Mouse (Mus musculus) midbrain, embryonic 10.5 days (tissue): ENCODE measurements around the gene Tmem52b. TPM values are rescaled to one million over a fixed set of nuclear protein-coding genes. Genes with fewer than 3 reads are reported as not detected.

Experiments
- polyA plus RNA-seq: library from polyadenylated mRNA; unstranded; fragments of >200 nt; fragmentation: Nextera tagmentation; extraction: Ambion mirVana; gene quantifications from 2 replicates; pipeline ENCODE4 v1.2.1, GENCODE M21; 2016

Tmem52b gene
- polyA plus RNA-seq, 1 experiment from 2014 or later: not detected

Other genes with a start within 250 kb of the Tmem52b start
- 0.10 and 0.17 TPM in 2 replicates for gene Cd69, start 237.1 kb upstream of the Tmem52b start, polyA plus RNA-seq
- gene 4922502D21Rik, start 180.8 kb upstream of the Tmem52b start, polyA plus RNA-seq: not detected in 2 replicates
- gene Clec12a, start 169.9 kb upstream of the Tmem52b start, polyA plus RNA-seq: 0.09 and 0.26 TPM in 2 replicates
- not detected in 2 replicates for gene Clec12b, start 126.7 kb upstream of the Tmem52b start, polyA plus RNA-seq
- 12.0 and 20.7 TPM in 2 replicates for gene Clec1b, start 115.3 kb upstream of the Tmem52b start, polyA plus RNA-seq
- gene Clec9a, start 103.7 kb upstream of the Tmem52b start, polyA plus RNA-seq: 0.11 and 0.21 TPM in 2 replicates
- gene Clec1a, start 60.6 kb upstream of the Tmem52b start, polyA plus RNA-seq: 0.42 and 0.68 TPM in 2 replicates
- gene Olr1, start 5.4 kb upstream of the Tmem52b start, polyA plus RNA-seq: 0.10 TPM in 1 of 2 replicates, not detected in the other
- 47.1 and 59.3 TPM in 2 replicates for gene Gabarapl1, start 20.6 kb downstream of the Tmem52b start, polyA plus RNA-seq
- not detected in 2 replicates for gene Klre1, start 65.3 kb downstream of the Tmem52b start, polyA plus RNA-seq
- 0.14 TPM in 1 of 2 replicates, not detected in the other for gene Klrd1, start 79.2 kb downstream of the Tmem52b start, polyA plus RNA-seq
- gene Klrk1, start 111.3 kb downstream of the Tmem52b start, polyA plus RNA-seq: 0.22 and 0.39 TPM in 2 replicates
- not detected in 2 replicates for gene Klrc3, start 130.8 kb downstream of the Tmem52b start, polyA plus RNA-seq
- not detected in 2 replicates for gene Klrc2, start 148.1 kb downstream of the Tmem52b start, polyA plus RNA-seq
- gene Klrc1, start 166.4 kb downstream of the Tmem52b start, polyA plus RNA-seq: not detected in 2 replicates
- gene Klri1, start 204.6 kb downstream of the Tmem52b start, polyA plus RNA-seq: not detected in 2 replicates
- gene Klri2, start 227.9 kb downstream of the Tmem52b start, polyA plus RNA-seq: not detected in 2 replicates